Mouse (Mus musculus) heart, postnatal 0 days (tissue): Measurements from ENCODE around the gene Nfe2.

ENCODE experiments used
- CTCF ChIP-seq: IDR thresholded peaks from 2 replicates; pipeline ENCODE4 v1.5.1; 2016; ENCODE audit warnings: antibody characterized with exemption, control low read depth, low read depth
- EP300 ChIP-seq: IDR thresholded peaks from 2 replicates; pipeline ENCODE4 v1.6.1; 2016; ENCODE audit warnings: antibody characterized with exemption, low read depth

- TF ChIP-seq CTCF (no peak), EP300 (no peak)
Observed at GRCm38 (mm10) chr15:103214149-103214548, 44.1 kb downstream of the Nfe2 start.
